ENCODE assay signal across 8 mouse cellular contexts in the genomic region with DNA sequence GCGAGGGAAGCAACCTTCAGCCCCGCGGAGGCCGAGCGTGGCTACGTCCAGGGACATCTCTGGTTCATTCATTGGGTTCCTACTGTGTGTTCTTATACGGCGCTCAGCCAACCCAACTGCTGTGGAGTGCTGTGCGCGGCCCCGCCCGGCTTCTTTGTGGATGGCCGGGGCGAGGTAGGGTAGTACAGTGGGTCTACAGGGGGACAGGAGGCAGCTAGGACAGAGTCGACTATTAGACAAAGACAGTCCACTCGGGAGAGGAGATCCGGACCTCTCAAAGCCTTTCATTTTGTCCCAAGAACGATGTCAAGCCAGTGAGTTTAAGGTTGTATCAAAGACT. TPM values are rescaled to one million over a fixed set of nuclear protein-coding genes. Genes with fewer than 3 reads are reported as not detected.
DNase-seq lines count a peak whose midpoint lies in the region; ATAC-seq and TF ChIP-seq lines count a peak whose summit lies in the region.

No protein-coding gene starts in this region.

- peak overlapping the region; percentile 89 for H3K9ac ChIP-seq in heart, embryonic 11.5 days (ENCODE audit: low read depth, low read length)
- H3K9ac ChIP-seq in forebrain, embryonic 14.5 days (ENCODE audit: low read length) = peak overlapping the region; percentile 82
- H3K9ac ChIP-seq in liver, embryonic 15.5 days = peak overlapping the region; percentile 96

- H3K9me3 ChIP-seq in heart, embryonic 11.5 days (replicated peaks; ENCODE audit: control insufficient read depth, low read length) = no peaks in the 10 kb centered on the region
- H3K9me3 ChIP-seq in E14TG2a.4 (ENCODE audit: low read length) = no peaks in the 10 kb centered on the region
- no peaks in the 10 kb centered on the region for H3K9me3 ChIP-seq in forebrain, embryonic 14.5 days (replicated peaks; ENCODE audit: control insufficient read depth, low read length)
- H3K9me3 ChIP-seq in liver, embryonic 15.5 days (replicated peaks) = no peaks in the 10 kb centered on the region

- H3K4me3 ChIP-seq in heart, embryonic 11.5 days (ENCODE audit: low read depth, low read length) = peak overlapping the region; percentile 81
- peak overlapping the region; percentile 100 for H3K4me3 ChIP-seq in E14TG2a.4 (replicated peaks; ENCODE audit: low read length)
- peak overlapping the region; percentile 87 for H3K4me3 ChIP-seq in forebrain, embryonic 14.5 days (ENCODE audit: low read depth, low read length)
- H3K4me3 ChIP-seq in liver, embryonic 15.5 days (replicated peaks) = peak overlapping the region; percentile 96

- H3K4me1 ChIP-seq in heart, embryonic 11.5 days (ENCODE audit: control insufficient read depth, insufficient read depth, low read length) = peaks cover 17% of the 10 kb centered on the region
- peaks cover 81% of the 10 kb centered on the region for H3K4me1 ChIP-seq in E14TG2a.4 (replicated peaks; ENCODE audit: low read depth, low read length)
- H3K4me1 ChIP-seq in forebrain, embryonic 14.5 days (ENCODE audit: control insufficient read depth, insufficient read depth, low read length) = peaks cover 15% of the 10 kb centered on the region
- H3K4me1 ChIP-seq in liver, embryonic 15.5 days (replicated peaks) = peaks cover 67% of the 10 kb centered on the region

- peak overlapping the region; percentile 63 for H3K27ac ChIP-seq in heart, embryonic 11.5 days (ENCODE audit: low read depth, low read length)
- peak overlapping the region; percentile 52; the same call in 1 of the 2 replicates for H3K27ac ChIP-seq in forebrain, embryonic 14.5 days (ENCODE audit: low read depth, low read length)
- H3K27ac ChIP-seq in liver, embryonic 15.5 days (replicated peaks) = peak overlapping the region; percentile 94

- peak; percentile 5 for ATAC-seq in heart, embryonic 11.5 days (replicated peaks; ENCODE audit: insufficient number of reproducible peaks, low FRiP score, low TSS enrichment)
- peak; percentile 45; the same call in 1 of the 2 replicates for ATAC-seq in forebrain, embryonic 14.5 days
- ATAC-seq in liver, embryonic 15.5 days (ENCODE audit: insufficient read depth) = peak; percentile 48
- no peak for ATAC-seq in megakaryocyte-erythroid progenitor cell, adult 5-6 weeks (replicated peaks; ENCODE audit: low FRiP score, low TSS enrichment, poor library complexity, severe bottlenecking)

- WGBS in heart, embryonic 11.5 days (ENCODE audit: insufficient replicate concordance) = 2% methylated on average over 18 of the region's 18 CpGs
- WGBS in forebrain, embryonic 14.5 days = 2% methylated on average over 18 of the region's 18 CpGs
- WGBS in liver, embryonic 15.5 days (ENCODE audit: insufficient replicate concordance) = under 1% methylated on average over 18 of the region's 18 CpGs

- no peak for DNase-seq in heart, adult 8-10 months (ENCODE audit: low spot score)
- no peak for DNase-seq in forebrain, embryonic 14.5 days (ENCODE audit: low spot score)
- no peak for DNase-seq in embryo, embryonic 10.5 days (ENCODE audit: low spot score)
- no peak for DNase-seq in lung, postnatal 25 days (ENCODE audit: low spot score)

- peaks cover 9% of the 10 kb centered on the region for H3K36me3 ChIP-seq in heart, embryonic 11.5 days (ENCODE audit: control insufficient read depth, insufficient read depth, low read length)
- peaks cover 69% of the 10 kb centered on the region for H3K36me3 ChIP-seq in E14TG2a.4 (ENCODE audit: insufficient read depth, low read length)
- peaks cover 59% of the 10 kb centered on the region for H3K36me3 ChIP-seq in forebrain, embryonic 14.5 days (ENCODE audit: control insufficient read depth, insufficient read depth, low read length)
- peaks cover 75% of the 10 kb centered on the region for H3K36me3 ChIP-seq in liver, embryonic 15.5 days (replicated peaks)

- no peaks in the 10 kb centered on the region for H3K27me3 ChIP-seq in heart, embryonic 11.5 days (ENCODE audit: control insufficient read depth, insufficient read depth, low read length)
- H3K27me3 ChIP-seq in E14TG2a.4 (ENCODE audit: insufficient read depth, low read length) = no peaks in the 10 kb centered on the region
- no peaks in the 10 kb centered on the region for H3K27me3 ChIP-seq in forebrain, embryonic 14.5 days (replicated peaks; ENCODE audit: control insufficient read depth, insufficient read depth, low read length)
- H3K27me3 ChIP-seq in liver, embryonic 15.5 days = no peaks in the 10 kb centered on the region

- TF ChIP-seq CTCF in E14TG2a.4 (conservative IDR thresholded peaks at IDR 0.05; ENCODE audit: low read length) = no peak

- peak overlapping the region; percentile 82 for H3K4me2 ChIP-seq in heart, embryonic 11.5 days
- peak overlapping the region; percentile 92 for H3K4me2 ChIP-seq in forebrain, embryonic 14.5 days (ENCODE audit: low read length)
- H3K4me2 ChIP-seq in liver, embryonic 15.5 days = peak overlapping the region; percentile 84

RNA-seq across cellular contexts. Expression of gene Spsb3, which starts 0.5 kb away (rescaled TPM):
- polyA plus RNA-seq in heart, embryonic 11.5 days (2014; fragmentation: Nextera tagmentation; extraction: Ambion mirVana) = 25.2 and 26.5 TPM in 2 replicates
- total RNA-seq in heart, adult 8-10 months (2022) = 10 to 100 TPM; 25.8 to 29.3 (median 27.7) TPM
- 78.3 and 85.0 TPM in 2 replicates for polyA plus RNA-seq in forebrain, embryonic 14.5 days (2014; fragmentation: Nextera tagmentation; extraction: Ambion mirVana)
- polyA plus RNA-seq in liver, embryonic 15.5 days (2015; fragmentation: Nextera tagmentation; extraction: Ambion mirVana) = 45.2 and 48.4 TPM in 2 replicates
- 24.6 and 29.3 TPM in 2 replicates for total RNA-seq in megakaryocyte-erythroid progenitor cell, adult 5-6 weeks (2014; fragmentation: Nextera tagmentation)
- total RNA-seq in megakaryocyte-erythroid progenitor cell, adult 5-6 weeks (2017) = 11.8 and 12.2 TPM in 2 replicates

RNA-seq across cellular contexts. Expression of gene Nubp2, which starts 0.8 kb away (rescaled TPM):
- 42.3 and 43.3 TPM in 2 replicates for polyA plus RNA-seq in heart, embryonic 11.5 days (2014; fragmentation: Nextera tagmentation; extraction: Ambion mirVana)
- 10 to 100 TPM; 17.2 to 20.1 (median 19.2) TPM for total RNA-seq in heart, adult 8-10 months (2022)
- 89.6 and 96.1 TPM in 2 replicates for polyA plus RNA-seq in forebrain, embryonic 14.5 days (2014; fragmentation: Nextera tagmentation; extraction: Ambion mirVana)
- polyA plus RNA-seq in liver, embryonic 15.5 days (2015; fragmentation: Nextera tagmentation; extraction: Ambion mirVana) = 68.1 and 73.5 TPM in 2 replicates
- 107 and 121 TPM in 2 replicates for total RNA-seq in megakaryocyte-erythroid progenitor cell, adult 5-6 weeks (2014; fragmentation: Nextera tagmentation)
- 35.5 and 97.0 TPM in 2 replicates for total RNA-seq in megakaryocyte-erythroid progenitor cell, adult 5-6 weeks (2017)

RNA-seq across cellular contexts. Expression of gene Eme2, which starts 8.0 kb away (rescaled TPM):
- 15.3 and 19.3 TPM in 2 replicates for polyA plus RNA-seq in heart, embryonic 11.5 days (2014; fragmentation: Nextera tagmentation; extraction: Ambion mirVana)
- total RNA-seq in heart, adult 8-10 months (2022) = 10 to 100 TPM; 19.4 to 23.5 (median 21.1) TPM
- polyA plus RNA-seq in forebrain, embryonic 14.5 days (2014; fragmentation: Nextera tagmentation; extraction: Ambion mirVana) = 18.2 and 23.3 TPM in 2 replicates
- polyA plus RNA-seq in liver, embryonic 15.5 days (2015; fragmentation: Nextera tagmentation; extraction: Ambion mirVana) = 11.5 and 13.0 TPM in 2 replicates
- total RNA-seq in megakaryocyte-erythroid progenitor cell, adult 5-6 weeks (2014; fragmentation: Nextera tagmentation) = 9.1 and 11.8 TPM in 2 replicates
- total RNA-seq in megakaryocyte-erythroid progenitor cell, adult 5-6 weeks (2017) = 13.7 and 15.2 TPM in 2 replicates

RNA-seq across cellular contexts. Expression of gene Mrps34, which starts 8.0 kb away (rescaled TPM):
- 85.6 and 92.1 TPM in 2 replicates for polyA plus RNA-seq in heart, embryonic 11.5 days (2014; fragmentation: Nextera tagmentation; extraction: Ambion mirVana)
- 100 to 1,000 TPM in 2 of 4 experiments, 10 to 100 TPM in 2; 88.8 to 125 (median 109) TPM for total RNA-seq in heart, adult 8-10 months (2022)
- 73.5 and 78.4 TPM in 2 replicates for polyA plus RNA-seq in forebrain, embryonic 14.5 days (2014; fragmentation: Nextera tagmentation; extraction: Ambion mirVana)
- polyA plus RNA-seq in liver, embryonic 15.5 days (2015; fragmentation: Nextera tagmentation; extraction: Ambion mirVana) = 52.3 and 52.8 TPM in 2 replicates
- total RNA-seq in megakaryocyte-erythroid progenitor cell, adult 5-6 weeks (2014; fragmentation: Nextera tagmentation) = 63.9 and 78.3 TPM in 2 replicates
- total RNA-seq in megakaryocyte-erythroid progenitor cell, adult 5-6 weeks (2017) = 31.3 and 37.6 TPM in 2 replicates

RNA-seq across cellular contexts. Expression of gene Nme3, which starts 9.4 kb away (rescaled TPM):
- 35.7 and 37.9 TPM in 2 replicates for polyA plus RNA-seq in heart, embryonic 11.5 days (2014; fragmentation: Nextera tagmentation; extraction: Ambion mirVana)
- 10 to 100 TPM; 29.0 to 31.4 (median 29.5) TPM for total RNA-seq in heart, adult 8-10 months (2022)
- polyA plus RNA-seq in forebrain, embryonic 14.5 days (2014; fragmentation: Nextera tagmentation; extraction: Ambion mirVana) = 79.7 and 93.4 TPM in 2 replicates
- polyA plus RNA-seq in liver, embryonic 15.5 days (2015; fragmentation: Nextera tagmentation; extraction: Ambion mirVana) = 53.4 and 60.1 TPM in 2 replicates
- total RNA-seq in megakaryocyte-erythroid progenitor cell, adult 5-6 weeks (2014; fragmentation: Nextera tagmentation) = 54.4 and 85.5 TPM in 2 replicates
- 40.5 and 46.3 TPM in 2 replicates for total RNA-seq in megakaryocyte-erythroid progenitor cell, adult 5-6 weeks (2017)
